Mouse (Mus musculus): ENCODE measurements around the gene Chl1. TPM values are rescaled to one million over a fixed set of nuclear protein-coding genes. Genes with fewer than 3 reads are reported as not detected.

The Chl1 gene
- polyA plus RNA-seq (2016; fragmentation: Nextera tagmentation; extraction: Ambion mirVana): 46.5 and 52.1 TPM in 2 replicates

DNA sequence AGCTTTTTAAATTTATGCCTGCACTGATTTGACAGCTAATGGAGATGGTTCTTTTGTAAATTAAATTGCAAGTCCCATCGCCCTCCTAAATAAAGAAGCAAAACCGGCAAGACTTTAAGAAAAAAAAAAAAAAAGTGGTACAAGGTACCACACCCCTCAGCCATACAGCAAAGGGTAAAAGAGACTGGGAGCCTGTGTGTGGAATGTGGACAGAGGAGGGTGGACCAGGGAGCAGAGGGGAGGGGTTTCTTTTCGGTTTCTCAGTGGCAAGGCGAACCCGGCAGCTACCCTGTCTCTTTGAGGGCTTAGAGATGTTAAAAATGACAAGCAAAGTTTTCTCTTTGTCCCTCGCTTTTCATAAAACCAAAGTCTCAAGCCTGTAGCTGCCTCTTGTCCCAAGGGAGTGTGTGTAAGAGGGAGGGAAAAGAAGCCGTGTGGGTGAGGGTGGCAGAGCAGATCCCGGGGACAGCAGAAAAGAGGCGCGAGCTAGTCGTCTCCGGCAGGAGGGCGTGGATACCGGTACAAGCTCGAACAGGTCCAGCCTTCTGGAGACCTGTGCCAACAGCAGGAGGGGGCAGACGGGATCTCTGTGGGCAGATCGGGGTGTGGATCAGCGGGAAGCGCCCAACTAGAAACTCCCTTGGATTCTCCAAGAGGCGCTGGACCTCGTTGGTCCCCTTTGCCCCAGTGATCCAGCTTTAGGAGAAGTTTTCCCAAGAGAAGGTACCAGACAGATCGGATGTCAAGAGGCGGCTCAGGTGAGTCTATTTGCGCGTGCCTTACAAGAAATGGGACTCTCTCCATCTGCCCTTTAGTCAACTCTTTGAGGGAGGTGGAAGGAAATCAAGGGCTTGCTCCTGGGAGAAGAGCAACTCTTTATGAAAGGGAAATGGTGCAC lies at the start of gene Chl1:
Gene Chl1, plus strand, starts transcription at position 195 of the 898 bp plus-strand sequence.
- H3K4me3 ChIP-seq: peak within 1 kb of the TSS; percentile 48
- H3K27ac ChIP-seq: peak within 1 kb of the TSS; percentile 87
- peak within 1 kb of the TSS; percentile 73 for H3K9ac ChIP-seq
- peak within 1 kb of the TSS; percentile 65 for H3K4me2 ChIP-seq (replicated peaks)
- no peaks in the 10 kb centered on the region for H3K36me3 ChIP-seq
- H3K4me1 ChIP-seq: peaks cover 13% of the 10 kb centered on the region
- peak; percentile 24; the same call in 1 of the 2 replicates for ATAC-seq (ENCODE audit: low FRiP score)
- no peaks in the 10 kb centered on the region for H3K9me3 ChIP-seq (replicated peaks)
- H3K27me3 ChIP-seq: peaks cover 16% of the 10 kb centered on the region
- 2% methylated on average over 25 of the region's 25 CpGs for WGBS

DNA sequence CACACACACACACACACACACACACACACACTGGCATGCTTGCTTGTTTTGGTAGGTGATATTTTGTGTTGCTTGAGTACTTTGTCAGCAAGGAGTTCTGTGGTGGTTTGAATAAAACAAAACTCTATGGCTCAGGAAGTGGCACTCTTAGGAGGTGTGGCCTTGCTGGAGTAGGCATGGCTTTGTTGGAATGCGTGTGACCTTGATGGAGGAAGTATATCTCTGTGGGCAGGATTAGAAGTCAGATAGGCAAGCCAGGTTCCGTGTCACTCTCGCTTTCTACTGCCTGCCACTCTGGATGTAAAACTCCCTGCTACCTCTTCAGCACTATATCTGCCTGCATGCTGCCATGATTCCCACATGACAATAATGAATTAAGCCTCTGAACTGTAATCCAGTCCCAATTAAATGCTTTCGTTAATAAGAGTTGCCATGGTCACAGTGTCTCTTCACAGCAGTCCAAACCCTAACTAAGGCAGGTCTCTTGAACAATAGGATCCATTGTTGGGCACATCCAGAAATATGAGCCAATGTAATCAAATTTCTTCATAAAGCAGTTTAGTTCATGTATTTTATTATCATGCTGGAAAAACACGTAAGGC lies 44.8 kb upstream of the Chl1 start:
- H3K4me3 ChIP-seq: no peak overlapping the region
- 75% methylated on average over 5 of the region's 5 CpGs for WGBS
- no peaks in the 10 kb centered on the region for H3K36me3 ChIP-seq
- no peak for ATAC-seq (ENCODE audit: low FRiP score)
- no peak overlapping the region for H3K4me2 ChIP-seq (replicated peaks)
- H3K27ac ChIP-seq: no peak overlapping the region
- H3K27me3 ChIP-seq: no peaks in the 10 kb centered on the region
- H3K9ac ChIP-seq: no peak overlapping the region
- H3K9me3 ChIP-seq (replicated peaks): no peaks in the 10 kb centered on the region
- H3K4me1 ChIP-seq: 0 out of 2 replicates have a peak, but pooled peaks cover 2% of the 10 kb centered on the region

DNA sequence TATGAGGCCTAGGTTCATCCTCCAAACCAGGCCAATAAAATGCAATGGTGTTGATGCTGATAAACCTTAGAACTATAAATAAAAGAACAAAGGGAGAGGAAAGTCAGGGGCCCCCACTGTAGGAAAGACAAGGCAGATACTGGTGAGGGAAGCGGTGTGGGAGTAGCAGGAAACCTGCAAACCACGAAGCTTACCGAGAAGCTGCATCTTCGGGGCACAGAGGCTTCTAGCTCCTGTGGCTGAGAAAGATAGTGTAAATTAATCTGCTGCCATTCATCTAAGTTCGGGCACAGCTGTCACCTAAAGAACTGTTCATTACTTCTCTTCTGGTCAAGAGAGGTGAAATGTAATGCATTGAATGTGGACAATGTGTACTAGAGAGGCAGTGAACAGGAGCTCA lies 37.1 kb upstream of the Chl1 start:
- no peak overlapping the region for H3K9ac ChIP-seq
- ATAC-seq (ENCODE audit: low FRiP score): no peak
- no peaks in the 10 kb centered on the region for H3K36me3 ChIP-seq
- H3K4me1 ChIP-seq: no peaks in the 10 kb centered on the region
- no peak overlapping the region for H3K4me2 ChIP-seq (replicated peaks)
- no peak overlapping the region for H3K4me3 ChIP-seq
- H3K9me3 ChIP-seq (replicated peaks): no peaks in the 10 kb centered on the region
- WGBS: 65% methylated on average over 5 of the region's 5 CpGs
- H3K27ac ChIP-seq: no peak overlapping the region
- H3K27me3 ChIP-seq: no peaks in the 10 kb centered on the region

DNA sequence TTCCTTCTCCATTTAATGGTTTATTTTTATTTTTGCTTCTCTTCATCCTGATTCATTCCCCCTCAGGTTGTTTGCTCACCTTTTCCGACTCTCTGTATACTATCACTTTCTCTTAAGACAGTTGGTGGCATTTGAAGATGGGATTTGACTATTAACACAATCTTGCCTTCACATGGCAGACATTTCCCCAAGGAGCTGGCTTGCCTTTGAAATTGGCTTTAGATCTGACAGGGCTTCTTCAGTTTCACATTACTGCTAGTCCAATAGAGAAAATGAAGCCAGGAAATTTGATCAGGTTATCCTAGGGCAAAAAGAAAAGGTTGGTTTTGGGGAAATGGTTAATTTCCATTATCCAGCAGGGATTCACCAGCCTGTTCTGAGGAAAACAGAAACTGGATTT lies 23.2 kb upstream of the Chl1 start:
- no peak overlapping the region for H3K4me3 ChIP-seq
- no peaks in the 10 kb centered on the region for H3K36me3 ChIP-seq
- no peaks in the 10 kb centered on the region for H3K9me3 ChIP-seq (replicated peaks)
- 0 out of 2 replicates have a peak overlapping the region, but pooled peaks have one; percentile 30 for H3K27ac ChIP-seq
- no peak for ATAC-seq (ENCODE audit: low FRiP score)
- no peaks in the 10 kb centered on the region for H3K27me3 ChIP-seq
- whole genome bisulfite sequencing: 58% methylated on average over 1 of the region's 1 CpGs
- H3K4me2 ChIP-seq (replicated peaks): no peak overlapping the region
- H3K4me1 ChIP-seq: no peaks in the 10 kb centered on the region
- H3K9ac ChIP-seq: no peak overlapping the region

DNA sequence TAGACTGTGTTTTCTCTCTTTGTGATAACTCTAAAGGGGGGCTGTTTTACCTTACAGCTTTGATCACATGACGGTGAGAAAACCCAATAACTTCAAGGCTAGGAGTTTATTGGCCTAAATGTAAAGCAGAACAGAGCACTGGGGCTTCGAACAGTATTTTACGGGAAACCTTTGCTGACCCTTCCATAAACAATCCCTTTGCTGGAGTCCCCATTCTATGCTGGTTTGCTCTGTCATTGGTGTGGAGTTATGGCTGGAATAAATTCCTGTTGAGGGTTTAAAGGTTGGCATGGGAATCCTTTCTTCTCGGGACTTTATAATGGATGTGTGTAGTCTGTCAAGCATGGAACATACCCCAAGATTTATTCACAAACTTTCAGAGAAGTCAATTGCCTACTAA lies 12.0 kb upstream of the Chl1 start:
- H3K27me3 ChIP-seq: no peaks in the 10 kb centered on the region
- no peak overlapping the region for H3K4me2 ChIP-seq (replicated peaks)
- H3K9ac ChIP-seq: no peak overlapping the region
- H3K9me3 ChIP-seq (replicated peaks): no peaks in the 10 kb centered on the region
- H3K27ac ChIP-seq: no peak overlapping the region
- H3K36me3 ChIP-seq: no peaks in the 10 kb centered on the region
- H3K4me3 ChIP-seq: no peak overlapping the region
- 43% methylated on average over 4 of the region's 4 CpGs for WGBS
- H3K4me1 ChIP-seq: no peaks in the 10 kb centered on the region; the same call in 1 of the 2 replicates
- no peak for ATAC-seq (ENCODE audit: low FRiP score)

DNA sequence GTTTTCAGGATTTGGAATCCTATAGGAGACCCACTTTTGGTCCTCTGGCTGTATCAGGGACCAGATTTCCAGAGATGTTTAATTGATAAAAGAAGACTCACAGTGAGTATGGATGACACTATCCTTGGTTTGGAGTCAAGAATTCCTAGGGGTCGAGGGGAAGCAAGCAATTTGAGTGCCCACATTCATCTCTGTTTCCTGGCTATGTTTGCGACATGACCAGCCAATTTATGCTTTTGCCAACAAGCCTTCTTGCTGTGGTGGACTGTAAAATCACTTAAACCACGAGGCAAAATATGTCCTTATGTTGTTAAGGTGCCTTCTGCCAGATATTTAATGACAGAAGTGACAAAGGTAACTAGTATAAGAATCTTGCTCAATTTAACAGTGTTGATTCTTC lies 6.3 kb upstream of the Chl1 start:
- WGBS: 57% methylated on average over 3 of the region's 3 CpGs
- H3K9ac ChIP-seq: no peak overlapping the region
- H3K9me3 ChIP-seq (replicated peaks): no peaks in the 10 kb centered on the region
- H3K27me3 ChIP-seq: no peaks in the 10 kb centered on the region
- no peak overlapping the region for H3K4me3 ChIP-seq
- no peaks in the 10 kb centered on the region for H3K36me3 ChIP-seq
- H3K4me2 ChIP-seq (replicated peaks): no peak overlapping the region
- ATAC-seq (ENCODE audit: low FRiP score): no peak
- no peak overlapping the region for H3K27ac ChIP-seq
- H3K4me1 ChIP-seq: no peaks in the 10 kb centered on the region

DNA sequence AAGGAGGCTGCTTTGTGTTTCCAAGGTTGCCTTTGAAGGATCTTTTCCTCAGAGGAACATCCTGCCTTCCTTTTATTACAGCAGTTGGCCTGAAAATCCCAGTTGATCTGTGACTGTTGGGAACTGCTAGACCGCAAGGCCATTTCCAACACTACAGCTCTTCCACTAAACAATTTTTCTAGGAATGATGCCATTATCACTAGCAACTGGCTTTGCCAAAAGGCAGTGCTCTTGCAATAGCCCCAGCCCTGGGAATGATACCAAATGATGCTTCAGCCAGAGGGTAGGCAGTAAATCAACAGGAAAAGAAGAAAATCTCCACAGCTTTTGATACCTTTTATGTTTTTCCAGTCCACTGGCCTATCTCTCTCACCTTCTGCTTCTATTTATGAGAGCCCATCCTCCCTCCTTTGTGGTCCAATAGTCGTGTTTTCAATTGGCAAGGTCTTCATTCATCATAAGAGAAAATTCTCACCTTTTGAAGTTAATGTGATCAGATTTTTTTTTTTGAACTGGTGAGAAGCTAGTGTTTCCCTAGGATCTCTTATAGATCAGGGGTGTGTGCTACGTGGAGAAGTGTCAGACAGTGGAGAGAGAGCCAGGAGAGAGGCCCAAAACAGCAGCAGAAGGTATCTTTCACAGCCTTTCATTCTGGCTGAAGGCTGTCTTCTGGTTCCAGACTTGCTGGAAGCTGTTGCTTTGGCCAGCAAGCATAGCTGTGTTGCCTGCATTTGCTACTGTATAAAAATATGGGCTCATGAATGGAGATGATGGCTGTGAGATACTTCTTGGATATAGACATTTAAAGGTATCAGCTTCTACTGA lies 2.4 kb upstream of the Chl1 start:
- WGBS: 73% methylated on average over 3 of the region's 3 CpGs
- H3K36me3 ChIP-seq: no peaks in the 10 kb centered on the region
- peaks cover 16% of the 10 kb centered on the region for H3K27me3 ChIP-seq
- H3K4me1 ChIP-seq: peaks cover 13% of the 10 kb centered on the region
- H3K9me3 ChIP-seq (replicated peaks): no peaks in the 10 kb centered on the region
- no peak overlapping the region for H3K9ac ChIP-seq
- no peak for ATAC-seq (ENCODE audit: low FRiP score)
- H3K4me3 ChIP-seq: no peak overlapping the region
- H3K27ac ChIP-seq: no peak overlapping the region
- H3K4me2 ChIP-seq (replicated peaks): no peak overlapping the region

DNA sequence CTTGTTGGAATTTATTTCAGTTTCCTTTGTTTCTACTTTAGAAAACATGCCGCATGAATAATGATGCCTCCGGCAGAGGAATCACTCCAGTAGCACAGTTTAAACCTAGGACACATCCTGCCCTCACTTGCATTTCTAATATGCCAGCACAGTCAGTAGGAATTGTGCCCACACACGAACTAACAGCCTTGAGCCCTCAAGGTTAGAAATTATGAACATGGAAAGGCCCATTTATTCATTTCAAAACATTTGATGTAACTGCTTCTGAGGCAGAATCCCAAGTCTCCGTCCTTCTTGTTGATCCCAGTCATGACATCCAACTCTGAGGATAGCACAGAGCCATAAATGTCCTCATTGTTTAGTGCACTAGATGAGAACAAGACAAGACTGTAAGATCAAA lies 790 bp upstream of the Chl1 start:
- Histone ChIP-seq H3K27ac (no peak overlapping the region), H3K4me2 (replicated peaks) (no peak overlapping the region), H3K9ac (no peak overlapping the region), H3K4me3 (no peak overlapping the region), H3K9me3 (replicated peaks) (no peaks in the 10 kb centered on the region), H3K27me3 (peaks cover 16% of the 10 kb centered on the region), H3K4me1 (peaks cover 13% of the 10 kb centered on the region), H3K36me3 (no peaks in the 10 kb centered on the region)
- no peak for ATAC-seq (ENCODE audit: low FRiP score)
- 69% methylated on average over 4 of the region's 4 CpGs for WGBS

DNA sequence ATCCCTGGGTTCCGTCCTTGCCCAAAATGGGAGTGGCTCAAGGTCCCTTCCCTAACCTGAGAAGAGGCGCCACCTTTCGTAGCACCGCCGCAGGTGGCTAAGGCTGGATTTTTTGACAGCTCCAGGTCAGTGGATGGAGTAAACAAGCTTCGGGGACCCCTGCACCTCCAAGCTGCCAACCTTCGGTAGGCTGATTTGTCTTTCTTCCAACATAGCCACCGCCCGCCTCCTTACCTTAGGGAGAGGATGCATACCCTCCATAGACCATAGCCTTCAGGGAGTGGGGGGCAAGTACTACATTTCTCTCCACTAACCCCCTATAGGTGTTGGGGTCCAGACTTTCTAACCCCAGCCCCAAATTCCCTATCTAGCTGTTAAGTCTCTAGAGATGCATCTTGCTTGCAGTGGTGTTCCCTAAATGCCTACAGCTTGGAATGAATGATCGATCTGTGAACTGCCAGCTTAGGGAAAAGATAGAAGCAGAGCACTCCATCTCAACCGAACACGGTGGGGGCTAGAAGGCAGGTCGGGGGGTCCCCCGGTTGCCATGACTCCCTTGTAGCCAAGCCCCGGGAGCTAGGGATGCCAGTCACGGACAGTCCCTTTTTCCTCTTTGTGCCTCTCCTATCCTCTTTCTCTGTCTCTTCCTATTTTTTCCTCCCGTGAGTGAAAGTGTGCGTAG lies 1.0 kb downstream of the Chl1 start:
- peak; percentile 49 for ATAC-seq (ENCODE audit: low FRiP score)
- H3K9me3 ChIP-seq (replicated peaks): no peaks in the 10 kb centered on the region
- peak overlapping the region; percentile 65 for H3K4me2 ChIP-seq (replicated peaks)
- H3K27me3 ChIP-seq: peaks cover 16% of the 10 kb centered on the region
- H3K4me3 ChIP-seq: peak overlapping the region; percentile 48
- H3K9ac ChIP-seq: peak overlapping the region; percentile 73
- H3K27ac ChIP-seq: peak overlapping the region; percentile 87
- peaks cover 13% of the 10 kb centered on the region for H3K4me1 ChIP-seq
- H3K36me3 ChIP-seq: no peaks in the 10 kb centered on the region
- 4% methylated on average over 18 of the region's 18 CpGs for WGBS

DNA sequence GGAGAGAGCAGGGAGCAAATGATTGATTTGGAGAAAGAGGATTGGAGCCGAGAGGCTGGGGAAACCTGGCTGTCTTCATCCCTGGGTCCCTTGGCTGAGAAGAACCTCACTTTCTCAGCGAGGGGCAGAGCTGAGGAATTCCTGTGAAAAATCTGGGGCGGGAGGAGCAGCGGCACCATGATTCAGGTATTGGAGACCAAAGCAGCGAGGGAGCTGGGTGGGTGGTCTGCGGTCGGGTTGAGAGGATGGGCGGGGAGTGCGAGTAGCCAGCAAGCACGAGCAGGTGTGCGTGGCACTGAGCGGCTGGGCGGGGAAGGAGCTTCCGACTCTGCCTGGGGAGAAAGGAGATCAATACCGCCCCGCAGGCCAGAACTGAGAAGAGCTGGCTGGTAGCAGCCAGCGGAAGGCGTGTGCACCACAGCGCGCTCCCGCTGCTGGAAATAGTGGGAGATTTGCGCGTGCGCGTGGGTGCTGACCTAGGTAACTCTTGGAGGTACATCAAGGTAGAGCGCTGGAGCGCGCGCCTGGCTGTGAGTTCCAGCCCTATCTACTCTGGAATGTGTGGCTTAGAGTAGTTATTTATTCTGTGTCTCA lies 1.7 kb downstream of the Chl1 start:
- under 1% methylated on average over 29 of the region's 29 CpGs for WGBS
- Histone ChIP-seq H3K9me3 (replicated peaks) (no peaks in the 10 kb centered on the region), H3K27ac (peak overlapping the region; percentile 87), H3K4me1 (peaks cover 13% of the 10 kb centered on the region), H3K4me3 (peak overlapping the region; percentile 48), H3K36me3 (no peaks in the 10 kb centered on the region), H3K4me2 (replicated peaks) (peak overlapping the region; percentile 65), H3K27me3 (peaks cover 16% of the 10 kb centered on the region), H3K9ac (peak overlapping the region; percentile 73)
- peak; percentile 83 for ATAC-seq (ENCODE audit: low FRiP score)

DNA sequence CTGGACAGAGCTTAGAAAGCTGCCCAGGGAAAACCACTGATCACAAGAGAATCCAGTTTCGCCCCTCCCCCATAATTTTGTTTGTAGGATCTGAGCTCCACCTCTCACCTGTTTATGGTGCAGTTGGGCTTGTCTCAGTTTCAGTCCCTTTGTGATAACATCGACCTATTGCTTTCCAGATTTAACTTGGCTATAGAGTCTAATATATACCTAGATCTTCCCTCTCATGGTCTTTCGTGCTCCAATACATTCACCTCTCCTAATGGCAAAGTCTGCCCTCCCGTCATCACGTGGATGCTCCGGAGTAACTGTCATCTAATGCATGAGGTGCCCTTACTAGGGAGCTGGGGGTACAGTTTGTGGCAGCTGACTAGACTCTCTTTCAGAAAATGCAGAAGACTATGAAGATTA lies 2.5 kb downstream of the Chl1 start:
- H3K4me1 ChIP-seq: peaks cover 13% of the 10 kb centered on the region
- H3K36me3 ChIP-seq: no peaks in the 10 kb centered on the region
- peak overlapping the region; percentile 65 for H3K4me2 ChIP-seq (replicated peaks)
- 43% methylated on average over 6 of the region's 6 CpGs for WGBS
- ATAC-seq (ENCODE audit: low FRiP score): no peak
- no peaks in the 10 kb centered on the region for H3K9me3 ChIP-seq (replicated peaks)
- H3K27ac ChIP-seq: peak overlapping the region; percentile 87
- H3K4me3 ChIP-seq: peak overlapping the region; percentile 48
- H3K27me3 ChIP-seq: peaks cover 16% of the 10 kb centered on the region
- H3K9ac ChIP-seq: peak overlapping the region; percentile 20; the same call in 1 of the 2 replicates
